Mouse (Mus musculus): ENCODE data around the gene Hepacam.

The Hepacam gene

DNA sequence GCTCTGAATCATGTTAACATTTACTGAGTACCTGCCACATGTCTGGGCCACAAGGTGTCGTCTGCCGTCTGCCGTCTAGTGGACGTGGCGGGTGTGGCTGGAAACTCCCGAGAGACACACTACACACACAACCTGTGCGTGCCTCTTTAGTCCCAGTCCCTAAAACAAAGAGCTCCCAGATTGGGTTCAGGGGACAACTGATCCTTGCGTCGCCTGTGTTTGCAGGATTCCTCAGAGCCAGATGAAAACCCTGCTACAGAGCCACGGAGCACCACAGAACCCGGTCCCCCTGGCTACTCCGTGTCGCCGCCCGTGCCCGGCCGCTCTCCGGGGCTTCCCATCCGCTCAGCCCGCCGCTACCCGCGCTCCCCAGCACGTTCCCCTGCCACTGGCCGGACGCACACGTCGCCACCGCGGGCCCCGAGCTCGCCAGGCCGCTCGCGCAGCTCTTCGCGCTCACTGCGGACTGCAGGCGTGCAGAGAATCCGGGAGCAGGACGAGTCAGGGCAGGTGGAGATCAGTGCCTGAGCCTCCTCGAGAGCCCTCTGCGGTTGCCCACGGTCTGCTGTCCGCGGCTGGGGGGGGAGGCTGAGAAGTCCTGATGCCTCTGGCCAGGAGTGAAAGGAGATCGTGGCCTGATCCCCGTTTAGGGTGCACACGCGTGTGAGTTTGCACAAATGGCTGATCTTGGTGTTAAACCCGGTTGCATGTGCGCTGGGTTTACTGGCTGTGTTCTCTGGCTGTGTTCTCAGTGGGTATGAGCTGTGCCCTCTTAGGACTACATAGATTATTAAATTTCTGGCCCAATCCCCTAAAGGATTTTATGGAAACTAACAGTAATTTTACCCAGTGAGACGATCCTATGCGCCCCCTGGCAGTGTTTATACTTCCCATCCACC, 17.4 kb downstream of the Hepacam start:
- peak; percentile 65 for DNase-seq

DNA sequence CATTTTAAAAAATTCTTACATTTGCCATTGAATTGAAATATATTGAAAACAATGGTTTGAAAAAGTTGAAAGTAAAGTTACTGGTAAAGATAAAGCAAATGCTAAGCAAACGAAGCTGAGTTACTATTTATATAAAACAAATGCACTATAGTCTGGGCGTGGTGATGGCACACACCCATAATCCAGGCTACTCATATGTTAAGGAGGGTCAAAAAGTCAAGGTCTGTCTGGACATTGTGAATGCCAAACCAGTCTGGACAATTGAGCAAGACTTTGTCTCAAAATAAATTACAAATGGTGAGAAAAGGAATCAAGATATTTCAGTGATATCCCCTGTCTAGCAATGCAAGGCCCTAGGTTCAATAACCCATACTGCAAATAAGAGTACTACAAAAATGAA, 23.7 kb downstream of the Hepacam start:
- no peak for DNase-seq

- no peak for DNase-seq
Measured at GRCm38 (mm10) chr9:37392071-37392470, 24.9 kb downstream of the Hepacam start.

DNA sequence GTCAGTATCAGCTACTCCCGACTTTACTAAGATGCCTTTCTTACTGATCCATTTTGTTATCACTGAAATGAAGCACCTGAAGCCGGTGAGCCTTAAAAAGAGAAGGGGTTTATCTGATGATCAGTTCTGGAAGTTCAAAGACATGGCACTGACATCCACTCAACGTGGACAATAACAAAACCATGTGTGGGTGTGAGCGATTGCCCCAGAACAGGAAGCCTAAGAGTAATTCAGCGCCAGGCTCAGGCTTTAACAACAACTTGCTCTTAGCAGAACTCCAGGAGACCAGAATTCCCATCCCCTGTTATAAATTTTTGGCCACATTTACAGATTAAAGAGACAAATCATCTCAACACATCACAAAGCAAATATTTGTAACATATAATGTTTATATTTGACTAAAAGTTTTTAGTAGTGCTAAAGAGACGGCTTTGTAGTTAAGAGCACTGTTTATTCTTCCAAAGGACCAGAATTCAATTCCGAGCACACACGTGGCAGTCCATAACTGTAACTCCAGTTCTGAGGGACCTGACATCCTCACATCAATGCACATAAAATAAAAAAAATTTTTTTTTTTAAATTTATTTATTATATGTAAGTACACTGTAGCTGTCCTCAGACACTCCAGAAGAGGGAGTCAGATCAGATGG, 26.5 kb downstream of the Hepacam start:
- DNase-seq = no peak

DNA sequence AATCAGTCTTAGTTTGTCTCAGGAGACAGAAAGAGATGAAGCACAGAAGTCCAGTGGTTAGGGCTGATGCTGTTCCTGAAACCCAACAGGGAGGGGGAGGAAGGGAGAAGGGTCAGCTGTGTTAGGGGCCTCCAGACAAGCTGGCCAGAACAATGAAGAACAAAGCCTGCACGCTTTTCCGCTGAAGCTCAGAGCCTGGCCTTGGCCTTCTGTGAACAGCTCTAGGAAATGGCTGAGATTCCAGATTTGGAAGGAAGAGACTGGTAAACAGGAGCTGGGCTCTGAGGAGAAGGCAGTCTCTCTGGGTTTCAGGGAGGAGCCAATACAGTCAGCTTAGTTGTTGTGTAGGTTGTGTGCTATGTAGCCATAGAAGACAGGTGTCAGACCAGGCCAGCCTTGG, 33.4 kb downstream of the Hepacam start:
- peak; percentile 34 for DNase-seq

GRCm38 (mm10) chr9:37401802-37402201, 34.7 kb downstream of the Hepacam start, which contains the start of gene Robo4:
Robo4 (plus strand) TSS chr9:37401897.
- peak; percentile 49 for DNase-seq

DNA sequence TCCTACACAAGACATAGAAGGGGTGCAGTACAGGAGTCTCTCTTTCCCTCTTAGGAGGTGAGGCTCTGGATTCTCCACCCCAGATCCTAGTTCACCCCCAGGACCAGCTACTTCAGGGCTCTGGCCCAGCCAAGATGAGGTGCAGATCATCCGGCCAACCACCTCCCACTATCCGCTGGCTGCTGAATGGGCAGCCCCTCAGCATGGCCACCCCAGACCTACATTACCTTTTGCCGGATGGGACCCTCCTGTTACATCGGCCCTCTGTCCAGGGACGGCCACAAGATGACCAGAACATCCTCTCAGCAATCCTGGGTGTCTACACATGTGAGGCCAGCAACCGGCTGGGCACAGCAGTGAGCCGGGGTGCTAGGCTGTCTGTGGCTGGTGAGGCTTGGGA, 35.4 kb downstream of the Hepacam start:
- DNase-seq = no peak

DNA sequence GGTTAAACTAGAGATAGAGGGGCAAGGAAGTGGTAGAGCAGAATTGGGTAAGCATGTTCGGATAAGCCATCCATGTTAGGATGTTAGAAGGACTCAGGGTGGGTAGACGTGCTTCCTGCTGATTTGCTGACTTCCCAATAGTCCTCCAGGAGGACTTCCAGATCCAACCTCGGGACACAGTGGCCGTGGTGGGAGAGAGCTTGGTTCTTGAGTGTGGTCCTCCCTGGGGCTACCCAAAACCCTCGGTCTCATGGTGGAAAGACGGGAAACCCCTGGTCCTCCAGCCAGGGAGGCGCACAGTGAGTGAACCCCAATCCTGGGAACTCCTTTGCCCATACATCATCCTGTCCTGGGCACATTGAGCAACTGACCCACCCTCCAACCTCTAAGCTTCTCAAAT, 35.9 kb downstream of the Hepacam start:
- no peak for DNase-seq

DNA sequence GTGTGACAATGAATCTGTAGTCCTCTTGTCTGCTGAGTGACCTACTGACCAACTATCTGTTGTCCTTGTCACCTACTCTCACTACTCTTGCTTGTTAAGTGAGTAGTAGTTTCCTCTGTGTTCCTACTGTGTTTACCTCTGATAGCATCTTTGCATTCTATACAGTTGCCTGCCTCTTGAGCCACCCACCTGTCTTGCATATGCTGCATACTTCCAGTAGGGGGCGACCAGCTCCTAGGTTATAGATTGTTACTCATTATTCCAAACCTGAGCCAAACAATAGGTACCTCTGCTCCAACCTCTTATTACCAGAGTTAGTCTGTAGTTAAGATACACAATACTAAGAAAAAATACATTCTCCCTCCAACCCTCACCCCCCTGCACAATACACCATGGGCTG, 39.2 kb downstream of the Hepacam start:
- no peak for DNase-seq

- DNase-seq = no peak
Measured at GRCm38 (mm10) chr9:37407850-37408502, 40.8 kb downstream of the Hepacam start.

DNA sequence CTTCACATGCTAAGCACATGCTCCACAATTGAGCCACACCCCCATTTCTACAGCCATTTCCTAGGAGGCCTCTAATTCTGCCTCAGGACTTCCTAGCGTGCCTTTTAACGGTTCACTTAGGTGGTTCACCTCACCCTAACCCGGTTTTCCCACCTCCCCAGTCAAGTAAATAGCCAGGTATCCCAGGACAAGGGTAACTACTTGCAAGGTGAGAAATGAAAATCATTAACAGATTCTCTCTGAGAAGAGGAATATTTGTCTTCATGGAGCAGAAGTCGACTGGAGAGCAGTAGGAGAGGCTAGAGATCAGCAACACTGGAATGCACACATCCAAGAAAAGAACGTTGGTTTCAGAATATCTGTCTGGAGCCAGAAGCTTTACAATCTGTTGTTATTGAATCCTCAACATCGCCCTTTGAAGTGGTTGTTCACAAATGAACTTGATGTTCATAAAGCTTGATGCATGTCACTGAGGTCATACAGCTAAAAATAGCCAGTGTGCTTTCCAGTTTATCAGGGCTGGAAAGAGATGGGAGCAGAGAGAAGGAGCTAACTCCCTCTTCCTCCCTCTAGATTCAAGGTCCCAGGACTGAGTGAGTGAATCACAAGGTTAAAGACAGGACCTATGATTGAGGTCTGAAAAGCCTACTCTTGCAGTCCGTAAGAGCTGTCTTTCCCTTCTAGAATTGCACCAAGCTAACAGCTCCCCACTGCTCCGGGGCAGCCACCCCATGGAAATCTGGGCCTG, 42.7 kb downstream of the Hepacam start:
- DNase-seq = no peak

GRCm38 (mm10) chr9:37412989-37413388, 45.8 kb downstream of the Hepacam start:
- no peak for DNase-seq

DNA sequence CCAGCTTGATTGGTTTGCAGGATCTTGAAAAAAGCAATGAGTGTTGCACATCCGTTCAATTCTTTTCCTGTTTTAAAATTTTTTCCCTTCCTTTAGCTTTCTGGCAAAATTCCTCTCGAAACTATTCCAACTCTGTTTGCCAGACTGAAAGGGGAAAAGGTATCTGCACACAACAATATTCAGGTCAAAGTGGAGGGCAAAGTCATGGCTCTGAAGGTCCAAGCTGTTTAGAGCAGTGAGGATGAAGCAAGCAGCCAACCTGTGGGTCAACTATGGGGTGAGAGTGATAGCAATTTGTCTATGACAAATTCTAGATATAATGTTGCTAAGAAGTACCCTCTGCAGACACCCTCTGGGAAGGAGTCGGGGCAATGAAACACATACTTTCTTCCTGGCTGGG, 47.5 kb downstream of the Hepacam start:
- no peak for DNase-seq

GRCm38 (mm10) chr9:37418791-37419190, 51.6 kb downstream of the Hepacam start:
- DNase-seq = no peak

DNA sequence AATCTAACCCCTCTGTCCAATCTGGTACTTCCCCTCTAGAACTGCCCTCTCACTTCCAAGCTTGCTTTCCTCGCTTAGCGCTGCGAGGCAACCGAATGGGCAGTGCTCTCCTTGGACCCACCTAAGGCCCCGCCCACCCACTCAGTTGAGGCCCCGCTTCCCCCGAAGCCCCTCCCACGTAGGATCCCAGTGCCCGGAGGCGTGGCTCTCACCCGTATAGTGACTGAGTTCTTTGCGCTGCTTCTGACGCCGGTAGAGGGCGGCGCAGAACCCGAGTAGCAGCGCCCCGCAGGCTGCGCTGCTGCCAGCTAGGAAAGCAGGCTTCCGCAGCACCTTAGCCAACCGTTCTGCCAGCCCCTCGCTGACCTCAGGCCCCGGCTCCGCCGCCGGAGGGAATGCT, 53.5 kb downstream of the Hepacam start:
- DNase-seq = peak; percentile 89

DNA sequence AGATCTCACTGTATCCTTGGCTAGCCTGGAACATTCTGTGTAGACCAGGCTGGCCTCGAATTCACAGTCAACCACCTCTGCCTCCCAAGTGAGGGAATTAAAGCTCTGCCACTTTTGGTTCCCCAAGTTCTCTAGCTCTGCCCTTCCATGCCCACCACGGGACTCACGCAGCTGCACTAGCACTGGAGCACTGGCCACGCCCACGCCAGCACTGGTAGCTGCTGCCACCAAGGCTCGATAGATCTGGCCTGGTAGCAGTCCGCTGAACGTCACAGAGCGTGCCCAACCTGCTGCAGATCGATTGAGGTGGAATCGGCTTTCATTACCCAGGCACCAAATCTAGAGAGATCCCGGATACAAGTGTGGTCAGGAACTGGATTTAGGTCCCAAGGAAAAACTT, 54.1 kb downstream of the Hepacam start:
- no peak for DNase-seq

DNA sequence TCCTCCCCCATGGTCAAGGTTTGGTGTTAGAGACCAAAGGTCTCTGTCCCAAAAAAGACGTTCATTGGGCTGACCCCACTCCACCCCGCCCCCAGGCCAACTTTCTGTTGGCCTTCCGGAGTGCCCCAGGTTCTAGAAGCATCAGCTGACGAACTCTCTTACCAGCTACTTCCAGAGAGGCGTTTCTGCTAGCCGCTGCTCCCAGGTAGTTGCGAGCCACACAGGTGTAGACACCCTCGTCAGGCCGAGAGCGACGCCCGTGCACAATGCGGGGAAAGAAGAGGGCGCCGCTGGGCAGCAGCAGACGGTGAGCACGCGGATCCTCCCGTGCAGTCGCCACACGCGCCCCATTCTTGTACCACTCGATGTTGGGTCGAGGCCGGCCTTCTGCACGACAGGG, 62.2 kb downstream of the Hepacam start:
- no peak for DNase-seq

GRCm38 (mm10) chr9:37430582-37430981, 63.4 kb downstream of the Hepacam start:
- peak; percentile 88 for DNase-seq

- peak; percentile 65 for DNase-seq
Measured at GRCm38 (mm10) chr9:37432026-37432666, 65.0 kb downstream of the Hepacam start.

DNA sequence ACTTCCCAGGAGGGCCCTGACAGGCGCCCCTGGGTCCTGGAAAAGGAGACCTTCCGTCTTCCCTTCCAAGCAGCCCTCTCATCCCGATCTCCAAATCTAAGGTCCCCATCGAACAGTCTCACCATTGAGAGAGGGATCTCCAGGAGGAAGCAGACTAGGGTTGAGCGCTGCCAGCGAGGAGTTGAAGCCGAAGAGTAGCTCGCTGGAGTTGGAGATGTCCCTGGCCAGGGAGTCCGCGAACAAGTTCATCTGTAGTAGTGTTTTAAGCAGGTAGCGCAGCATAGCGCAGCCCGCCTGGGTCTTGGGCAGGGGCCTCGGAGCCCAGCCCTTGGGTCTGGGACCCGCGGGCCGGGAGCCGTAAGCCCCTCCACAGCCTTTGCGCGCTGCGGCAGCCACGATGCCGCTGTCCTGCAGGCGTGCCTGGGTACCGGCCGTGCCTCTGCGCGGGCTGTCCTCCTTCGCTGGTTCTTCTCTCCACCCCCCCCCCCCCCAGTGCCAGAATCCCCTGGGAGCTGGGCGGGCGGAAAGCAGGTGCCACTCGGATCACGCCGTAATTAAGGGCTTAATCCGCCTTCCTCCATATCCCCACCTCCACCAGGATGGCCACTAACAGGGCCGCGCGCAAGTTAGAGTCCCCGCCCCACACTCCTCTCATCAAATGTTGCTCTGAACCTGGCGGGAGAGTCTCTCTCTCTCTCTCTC, 65.7 kb downstream of the Hepacam start, which contains the start of gene Robo3:
Gene Robo3, minus strand, starts transcription at position 527 of the 702 bp plus-strand sequence.
- no peak for DNase-seq

- DNase-seq = no peak
Measured at GRCm38 (mm10) chr9:37433823-37434560, 66.8 kb downstream of the Hepacam start.
